Mouse (Mus musculus) right cerebral cortex, adult 2 months (tissue): ENCODE data around the gene Relt.

Source experiments
- DNase-seq, 2 experiments: peaks; one replicate each; pipeline ENCODE4 v3.0.0; 2021 to 2022; ENCODE audit warnings: low spot score in 2 of 2

Relt gene

GRCm38 (mm10) chr7:100876293-100876692 is 13.0 kb upstream of the Relt start:
- DNase-seq, result no peak

GRCm38 (mm10) chr7:100875822-100876221 is 12.6 kb upstream of the Relt start:
- no peak for DNase-seq

- no peak for DNase-seq
Measured at GRCm38 (mm10) chr7:100873197-100873596, 10.0 kb upstream of the Relt start.

- DNase-seq, result no peak
Measured at GRCm38 (mm10) chr7:100871892-100872291, 8.6 kb upstream of the Relt start.

- no peak for DNase-seq
Measured at GRCm38 (mm10) chr7:100871355-100871754, 8.1 kb upstream of the Relt start.

GRCm38 (mm10) chr7:100869877-100870629 is 6.8 kb upstream of the Relt start:
- DNase-seq, result no peak

GRCm38 (mm10) chr7:100868551-100868950 is 5.3 kb upstream of the Relt start:
- no peak for DNase-seq

GRCm38 (mm10) chr7:100867561-100867960 is 4.3 kb upstream of the Relt start:
- DNase-seq, result no peak

- peak; percentile 82 to 91 for DNase-seq
Measured at GRCm38 (mm10) chr7:100866675-100867074, 3.4 kb upstream of the Relt start.

- DNase-seq, result no peak
Measured at GRCm38 (mm10) chr7:100862353-100862752, 893 bp downstream of the Relt start.

- no peak for DNase-seq
Measured at GRCm38 (mm10) chr7:100861209-100861608, 2.0 kb downstream of the Relt start.

- no peak for DNase-seq
Measured at GRCm38 (mm10) chr7:100860450-100860849, 2.8 kb downstream of the Relt start.

- DNase-seq, result no peak
Measured at GRCm38 (mm10) chr7:100855795-100856573, 7.3 kb downstream of the Relt start.

GRCm38 (mm10) chr7:100855300-100855699 is 7.9 kb downstream of the Relt start:
- DNase-seq, result no peak

- DNase-seq, result no peak
Measured at GRCm38 (mm10) chr7:100854861-100855260, 8.4 kb downstream of the Relt start.

GRCm38 (mm10) chr7:100854137-100854814 is 9.0 kb downstream of the Relt start:
- no peak for DNase-seq

- DNase-seq, result no peak
Measured at GRCm38 (mm10) chr7:100853396-100853795, 9.8 kb downstream of the Relt start.

GRCm38 (mm10) chr7:100851481-100852356 is 11.5 kb downstream of the Relt start:
- no peak for DNase-seq

- DNase-seq, result no peak
Measured at GRCm38 (mm10) chr7:100849508-100849907, 13.7 kb downstream of the Relt start.

- peak; percentile 81 to 89 for DNase-seq
Measured at GRCm38 (mm10) chr7:100848744-100849143, 14.5 kb downstream of the Relt start.

- no peak for DNase-seq
Measured at GRCm38 (mm10) chr7:100847131-100847530, 16.1 kb downstream of the Relt start.
